Mouse (Mus musculus) kidney, adult 2 months (tissue): Measurements from ENCODE around the gene Sars.

Experiments used
- CTCF ChIP-seq: fragments of 200-500 bp; conservative IDR thresholded peaks from 2 replicates; pipeline ENCODE4 v1.5.1; 2011; ENCODE audit warnings: low read depth, mild to moderate bottlenecking, control low read depth, low read length, moderate library complexity, mixed read lengths; ENCODE audit not compliant: insufficient read depth, insufficient read length
- POLR2A ChIP-seq: fragments of 200-500 bp; IDR thresholded peaks from one replicate; pipeline ENCODE4 v1.6.1; 2011; ENCODE audit warnings: low read depth, low read length, control low read depth

GRCm38 (mm10) chr3:108475496-108475895 lies 30.5 kb upstream of the Sars start:
- TF ChIP-seq POLR2A (no peak), CTCF (0 out of 2 replicates have a peak, but pooled peaks have one; percentile 26)
